Mouse (Mus musculus) limb, embryonic 12.5 days (tissue): Measurements from ENCODE around the gene Gale. TPM values are rescaled to one million over a fixed set of nuclear protein-coding genes. Genes with fewer than 3 reads are reported as not detected.

ENCODE experiments used
- polyA plus RNA-seq: library from polyadenylated mRNA; unstranded; fragments of >200 nt; fragmentation: Nextera tagmentation; extraction: Ambion mirVana; gene quantifications from 2 replicates; pipeline ENCODE4 v1.2.1, GENCODE M21; 2016

Gale gene
- polyA plus RNA-seq, 1 experiment from 2014 or later = 32.1 TPM

Other genes with a start within 250 kb of the Gale start
- gene Il22ra1, start 235.6 kb upstream of the Gale start, polyA plus RNA-seq = not detected in 2 replicates
- 2.0 and 2.4 TPM in 2 replicates for gene Myom3, start 204.0 kb upstream of the Gale start, polyA plus RNA-seq
- 392 and 402 TPM in 2 replicates for gene Srsf10, start 108.0 kb upstream of the Gale start, polyA plus RNA-seq
- 209 and 220 TPM in 2 replicates for gene Pnrc2, start 89.9 kb upstream of the Gale start, polyA plus RNA-seq
- 0.22 and 0.45 TPM in 2 replicates for gene Cnr2, start 68.3 kb upstream of the Gale start, polyA plus RNA-seq
- 47.0 and 51.0 TPM in 2 replicates for gene Fuca1, start 43.0 kb upstream of the Gale start, polyA plus RNA-seq
- gene Hmgcl, start 17.3 kb upstream of the Gale start, polyA plus RNA-seq = 78.5 and 81.5 TPM in 2 replicates
- 126 and 127 TPM in 2 replicates for gene Lypla2, start 8.9 kb downstream of the Gale start, polyA plus RNA-seq
- gene Pithd1, start 23.5 kb downstream of the Gale start, polyA plus RNA-seq = 64.9 and 69.6 TPM in 2 replicates
- gene Eloa, start 58.0 kb downstream of the Gale start, polyA plus RNA-seq = 40.6 and 45.3 TPM in 2 replicates
- gene Rpl11, start 89.7 kb downstream of the Gale start, polyA plus RNA-seq = 442 and 453 TPM in 2 replicates
- 652 and 658 TPM in 2 replicates for gene Id3, start 179.8 kb downstream of the Gale start, polyA plus RNA-seq
- 10.6 and 10.8 TPM in 2 replicates for gene E2f2, start 208.7 kb downstream of the Gale start, polyA plus RNA-seq
- gene Asap3, start 242.6 kb downstream of the Gale start, polyA plus RNA-seq = 9.9 and 11.3 TPM in 2 replicates